Mouse (Mus musculus): ENCODE results near the gene Rad18. TPM values are rescaled to one million over a fixed set of nuclear protein-coding genes. Genes with fewer than 3 reads are reported as not detected.
A peak's percentile ranks its signal among the peaks of the same experiment; 100 is the strongest.

Rad18 gene
- polyA plus RNA-seq, 1 experiment from 2014 or later = 4.8 TPM

DNA sequence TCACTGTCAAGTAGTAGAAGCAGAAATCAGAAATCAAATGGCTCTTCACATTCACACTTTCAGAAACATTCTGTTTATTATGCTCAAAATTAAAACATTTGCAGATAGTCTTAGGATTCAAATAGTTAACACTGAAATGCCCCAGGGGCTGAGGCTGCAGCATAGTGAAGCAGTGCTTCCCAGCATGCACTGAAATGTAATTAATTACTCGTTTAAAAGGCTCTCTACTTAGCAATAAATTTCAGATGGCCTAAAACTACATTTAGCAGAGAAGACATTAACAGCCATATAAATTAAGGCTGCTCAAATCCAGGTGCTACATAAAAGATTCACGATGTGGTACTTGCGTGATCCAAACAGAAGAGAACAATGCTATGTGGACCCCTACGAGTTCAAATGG is 87.5 kb downstream of the Rad18 start:
- Histone ChIP-seq H3K4me3 (ENCODE audit: inconsistent target) (no peak overlapping the region), H3K79me2 (ENCODE audit: inconsistent target) (no peaks in the 10 kb centered on the region), H3K27ac (no peak overlapping the region), H3K36me3 (ENCODE audit: inconsistent target) (no peaks in the 10 kb centered on the region)
- WGBS (ENCODE audit: missing documents) = 92% methylated on average over 4 of the region's 4 CpGs

DNA sequence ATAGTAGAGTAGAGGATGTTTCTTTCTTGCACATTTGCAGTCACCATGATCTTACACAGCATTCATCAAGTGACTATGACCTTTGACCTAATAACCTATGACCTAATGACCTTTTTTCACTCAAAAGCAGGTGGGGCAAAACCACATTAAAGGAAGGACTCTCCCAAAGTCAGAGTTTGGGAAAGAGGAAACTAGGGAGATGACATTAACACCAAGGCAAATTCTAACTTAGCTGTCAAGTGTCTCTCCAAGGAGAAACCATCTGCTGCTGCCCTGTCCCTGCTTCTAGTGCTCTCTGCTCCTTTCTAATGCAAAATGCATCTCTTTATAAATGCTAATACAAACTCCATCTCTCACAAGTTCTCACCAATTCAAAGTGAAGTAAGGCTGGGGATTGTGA is 92.6 kb downstream of the Rad18 start:
- no peaks in the 10 kb centered on the region for H3K36me3 ChIP-seq (ENCODE audit: inconsistent target)
- H3K4me3 ChIP-seq (ENCODE audit: inconsistent target) = no peak overlapping the region
- no peak overlapping the region for H3K27ac ChIP-seq
- H3K79me2 ChIP-seq (ENCODE audit: inconsistent target) = no peaks in the 10 kb centered on the region

DNA sequence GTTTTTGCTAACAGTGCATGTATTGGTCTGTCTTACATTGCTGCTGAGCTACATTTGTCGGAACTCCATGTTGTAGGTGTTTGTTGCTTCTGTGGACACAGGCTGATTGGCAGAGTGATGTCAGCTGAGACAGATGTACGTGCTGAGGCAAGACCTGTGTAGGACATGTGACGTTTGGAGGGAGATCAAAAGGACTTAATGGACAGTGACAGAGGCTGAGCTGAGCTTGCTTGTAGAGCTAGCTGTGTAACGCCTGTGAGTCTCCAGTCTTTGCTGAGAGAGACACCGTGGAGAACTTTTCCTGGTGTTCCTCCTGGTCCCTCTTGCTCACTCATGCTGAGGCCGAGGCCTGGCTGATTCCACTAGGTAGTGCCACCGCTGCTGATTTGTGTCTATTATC is 101.5 kb downstream of the Rad18 start:
- 95% methylated on average over 7 of the region's 7 CpGs for WGBS (ENCODE audit: missing documents)
- H3K4me3 ChIP-seq (ENCODE audit: inconsistent target) = no peak overlapping the region
- no peaks in the 10 kb centered on the region for H3K36me3 ChIP-seq (ENCODE audit: inconsistent target)
- H3K27ac ChIP-seq = no peak overlapping the region
- H3K79me2 ChIP-seq (ENCODE audit: inconsistent target) = no peaks in the 10 kb centered on the region

DNA sequence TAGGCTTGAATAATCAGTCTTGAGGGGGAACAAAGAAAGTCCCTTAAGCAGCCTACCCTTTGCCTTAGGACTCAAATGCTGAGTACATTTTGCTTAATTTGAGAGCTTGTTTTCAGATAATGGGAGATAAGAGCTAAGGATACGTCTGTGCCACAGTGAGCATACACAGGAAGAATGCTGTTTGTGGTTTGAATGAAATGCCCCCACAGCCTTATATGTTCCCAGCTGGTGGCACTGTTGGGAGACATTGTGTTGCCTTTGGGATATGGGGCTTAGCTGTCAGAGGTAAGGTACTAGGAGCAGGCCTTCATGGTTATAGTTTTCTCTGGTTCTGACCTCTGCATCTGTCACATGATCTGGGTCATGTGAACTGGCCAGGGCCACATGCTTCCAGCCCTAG is 108.6 kb downstream of the Rad18 start:
- WGBS (ENCODE audit: missing documents) = 77% methylated on average over 1 of the region's 1 CpGs
- H3K4me3 ChIP-seq (ENCODE audit: inconsistent target) = no peak overlapping the region
- H3K36me3 ChIP-seq (ENCODE audit: inconsistent target) = no peaks in the 10 kb centered on the region
- no peaks in the 10 kb centered on the region for H3K79me2 ChIP-seq (ENCODE audit: inconsistent target)
- H3K27ac ChIP-seq = no peak overlapping the region

- H3K4me3 ChIP-seq (ENCODE audit: inconsistent target) = no peak overlapping the region
- 32% methylated on average over 4 of the region's 4 CpGs for WGBS (ENCODE audit: missing documents)
- H3K79me2 ChIP-seq (ENCODE audit: inconsistent target) = no peaks in the 10 kb centered on the region
These were observed 109.5 kb downstream of the Rad18 start for GRCm38 (mm10) chr6:112586999-112587398.

DNA sequence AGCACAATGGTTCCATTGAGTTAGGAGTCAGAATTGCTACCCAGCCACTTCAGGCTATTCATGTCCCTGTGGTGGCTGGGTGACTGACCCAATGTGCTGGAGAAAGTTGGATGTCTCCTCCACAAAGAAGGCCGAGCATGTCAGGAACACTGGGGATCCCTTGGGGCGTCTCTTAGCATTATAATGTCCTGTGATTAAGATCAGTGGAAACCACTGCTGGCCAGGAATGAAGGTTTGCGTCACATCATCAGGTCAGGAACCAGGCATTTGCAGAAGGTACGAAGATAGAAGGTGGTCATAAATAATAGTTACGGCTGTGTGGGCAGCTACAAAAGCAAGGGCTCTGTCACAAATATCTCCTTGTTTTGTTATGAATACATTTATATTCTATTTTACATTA is 111.5 kb downstream of the Rad18 start:
- WGBS (ENCODE audit: missing documents) = 92% methylated on average over 5 of the region's 5 CpGs
- Histone ChIP-seq H3K36me3 (ENCODE audit: inconsistent target) (no peaks in the 10 kb centered on the region), H3K4me3 (ENCODE audit: inconsistent target) (no peak overlapping the region), H3K79me2 (ENCODE audit: inconsistent target) (no peaks in the 10 kb centered on the region), H3K27ac (no peak overlapping the region)

More at GRCm38 (mm10) chr6:112586999-112587398, 109.5 kb downstream of the Rad18 start:
- Histone ChIP-seq H3K36me3 (ENCODE audit: inconsistent target) (no peaks in the 10 kb centered on the region), H3K27ac (no peak overlapping the region)

- Histone ChIP-seq H3K79me2 (ENCODE audit: inconsistent target) (no peaks in the 10 kb centered on the region), H3K4me3 (ENCODE audit: inconsistent target) (no peak overlapping the region), H3K36me3 (ENCODE audit: inconsistent target) (no peaks in the 10 kb centered on the region), H3K27ac (no peak overlapping the region)
- 92% methylated on average over 4 of the region's 4 CpGs for WGBS (ENCODE audit: missing documents)
These were observed 114.5 kb downstream of the Rad18 start for GRCm38 (mm10) chr6:112582022-112582421.

GRCm38 (mm10) chr6:112577198-112577597 is 119.3 kb downstream of the Rad18 start:
- Histone ChIP-seq H3K79me2 (ENCODE audit: inconsistent target) (no peaks in the 10 kb centered on the region), H3K4me3 (ENCODE audit: inconsistent target) (no peak overlapping the region), H3K36me3 (ENCODE audit: inconsistent target) (no peaks in the 10 kb centered on the region), H3K27ac (peak overlapping the region; percentile 70)
- 7% methylated on average over 5 of the region's 5 CpGs for WGBS (ENCODE audit: missing documents)

- Histone ChIP-seq H3K79me2 (ENCODE audit: inconsistent target) (no peaks in the 10 kb centered on the region), H3K27ac (peak overlapping the region; percentile 70), H3K36me3 (ENCODE audit: inconsistent target) (no peaks in the 10 kb centered on the region), H3K4me3 (ENCODE audit: inconsistent target) (no peak overlapping the region)
- 46% methylated on average over 3 of the region's 3 CpGs for WGBS (ENCODE audit: missing documents)
These were observed 121.9 kb downstream of the Rad18 start for GRCm38 (mm10) chr6:112574558-112574957.

DNA sequence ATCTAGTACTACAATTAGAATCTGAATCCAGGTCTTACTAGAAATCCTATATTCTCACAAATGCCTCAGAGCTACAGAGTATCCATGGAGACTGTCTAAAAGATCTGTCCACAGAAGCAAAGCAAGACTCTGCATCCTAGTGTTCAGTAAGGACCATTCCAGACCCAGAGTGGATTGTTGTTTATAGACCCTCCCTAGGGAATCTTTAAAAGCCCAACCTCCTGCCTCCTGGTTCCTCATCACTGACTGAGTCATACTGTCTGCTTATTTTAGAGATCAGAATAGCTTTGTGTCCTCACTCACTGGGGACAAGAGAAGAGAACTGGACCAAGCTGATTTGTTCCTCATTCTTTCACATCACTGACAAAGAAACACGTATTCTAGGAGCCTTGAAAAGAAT is 126.1 kb downstream of the Rad18 start:
- Histone ChIP-seq H3K79me2 (ENCODE audit: inconsistent target) (no peaks in the 10 kb centered on the region), H3K27ac (no peak overlapping the region), H3K4me3 (ENCODE audit: inconsistent target) (no peak overlapping the region), H3K36me3 (ENCODE audit: inconsistent target) (no peaks in the 10 kb centered on the region)
- WGBS (ENCODE audit: missing documents) = 24% methylated on average over 1 of the region's 1 CpGs

Other genes with a start within 250 kb of the Rad18 start
- gene Cav3, start 237.2 kb downstream of the Rad18 start, polyA plus RNA-seq (2018) = not detected in 3 replicates
- not detected in 3 replicates for gene Oxtr, start 206.7 kb downstream of the Rad18 start, polyA plus RNA-seq (2018)

All from macrophage (primary cell).